Mouse (Mus musculus): ENCODE measurements around the gene Cobll1. TPM values are rescaled to one million over a fixed set of nuclear protein-coding genes. Genes with fewer than 3 reads are reported as not detected.

The Cobll1 gene
- polyA plus RNA-seq, 1 experiment, result 15.0 TPM

- Histone ChIP-seq H3K4me1 (ENCODE audit: control insufficient read depth, insufficient read depth, low read length) (peaks cover 3% of the 10 kb centered on the region; the same call in 1 of the 2 replicates), H3K27ac (ENCODE audit: insufficient read depth, low read length) (no peak overlapping the region), H3K4me3 (ENCODE audit: insufficient read depth, low read length) (no peak overlapping the region)
- TF ChIP-seq POLR2A (IDR thresholded peaks at IDR 0.05; ENCODE audit: low read depth, low read length), result no peak
- no peak for TF ChIP-seq CTCF (IDR thresholded peaks at IDR 0.05; ENCODE audit: borderline replicate concordance, insufficient read depth, low read length)
These were observed 190.8 kb downstream of the Cobll1 start for GRCm38 (mm10) chr2:65048234-65049017.

Other genes starting within 250 kb of the Cobll1 start
- gene Grb14, start 214.4 kb downstream of the Cobll1 start, polyA plus RNA-seq (2011; ENCODE audit: insufficient read length, low read depth, missing spikeins), result 49.7 and 123 TPM in 2 replicates
- not detected in 2 replicates for gene Slc38a11, start 124.6 kb upstream of the Cobll1 start, polyA plus RNA-seq (2011; ENCODE audit: insufficient read length, low read depth, missing spikeins)